Mouse (Mus musculus): ENCODE measurements around the gene Zfp965.
"Not testable (repeated sequence)": the region's sequence is repeated elsewhere in the genome, so short reads cannot be mapped to it uniquely, and the experiment has no call there.

Gene Zfp965

GRCm38 (mm10) chr2:175469685-175470084 is at the start of gene Zfp965:
TSS of gene Zfp965 (plus strand) at chr2:175469985.
- not testable (repeated sequence) for DNase-seq (ENCODE audit: low spot score in 2 of 2)

DNA sequence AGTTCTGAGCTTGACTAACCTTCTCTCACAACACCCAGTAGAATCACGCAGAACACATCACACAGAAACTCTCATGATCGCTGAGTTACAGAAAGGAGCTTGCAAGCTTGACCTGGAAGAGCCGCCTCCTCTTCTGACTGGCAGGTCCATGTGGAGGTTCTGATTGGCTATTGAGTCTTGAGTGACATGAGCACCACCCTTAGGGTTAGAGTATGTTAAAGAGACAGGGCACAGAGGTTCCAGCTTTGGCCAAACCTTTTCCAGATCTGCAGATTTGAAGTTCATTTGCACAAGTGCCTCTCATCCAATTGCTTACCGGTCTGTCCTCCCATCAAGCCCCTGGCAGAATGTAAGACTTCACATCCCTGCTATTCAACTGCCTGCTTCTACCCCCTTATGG is 34.1 kb upstream of the Zfp965 start, which contains the start of gene Gm4724:
Gene Gm4724, minus strand, starts transcription at position 101 of the 400 bp plus-strand sequence.
- DNase-seq (ENCODE audit: low spot score in 2 of 2), result not testable (repeated sequence)

Measured in urinary bladder, postnatal 4 days (tissue).